Mouse (Mus musculus) gastrocnemius, postnatal 25 days (tissue): ENCODE data around the gene Garem2. TPM values are rescaled to one million over a fixed set of nuclear protein-coding genes. Genes with fewer than 3 reads are reported as not detected.

Source experiments
- DNase-seq: peaks from one replicate; pipeline ENCODE4 v3.0.0; 2022
- total RNA-seq, 2 experiments: library from RNA; stranded (reverse); gene quantifications; 1 replicate in 1 of 2; 2 replicates in 1 of 2; pipeline ENCODE4 v1.2.3; 2021

Garem2 gene
- total RNA-seq, 2 experiments from 2014 or later = not detected

- DNase-seq = no peak
These were observed 6.8 kb downstream of the Garem2 start for GRCm38 (mm10) chr5:30111771-30112170.

GRCm38 (mm10) chr5:30112533-30113068 is 7.6 kb downstream of the Garem2 start:
- no peak for DNase-seq

- DNase-seq = peak; percentile 63
These were observed 9.2 kb downstream of the Garem2 start for GRCm38 (mm10) chr5:30113881-30114760.

- DNase-seq = no peak
These were observed 9.8 kb downstream of the Garem2 start for GRCm38 (mm10) chr5:30114761-30115140.

GRCm38 (mm10) chr5:30115718-30116117 is 10.8 kb downstream of the Garem2 start:
- no peak for DNase-seq

- no peak for DNase-seq
These were observed 13.1 kb downstream of the Garem2 start for GRCm38 (mm10) chr5:30118018-30118417.

- no peak for DNase-seq
These were observed 14.2 kb downstream of the Garem2 start for GRCm38 (mm10) chr5:30119163-30119562.

GRCm38 (mm10) chr5:30120106-30120505 is 15.1 kb downstream of the Garem2 start:
- DNase-seq = no peak

- no peak for DNase-seq
These were observed 17.5 kb downstream of the Garem2 start for GRCm38 (mm10) chr5:30122481-30122880.

GRCm38 (mm10) chr5:30125587-30125986 is 20.6 kb downstream of the Garem2 start:
- DNase-seq = no peak

- no peak for DNase-seq
These were observed 21.8 kb downstream of the Garem2 start for GRCm38 (mm10) chr5:30126756-30127155.

- no peak for DNase-seq
These were observed 23.1 kb downstream of the Garem2 start for GRCm38 (mm10) chr5:30127921-30128597.

- DNase-seq = no peak
These were observed 23.7 kb downstream of the Garem2 start for GRCm38 (mm10) chr5:30128680-30129079.

- DNase-seq = no peak
These were observed 26.3 kb downstream of the Garem2 start for GRCm38 (mm10) chr5:30131246-30131645.

- DNase-seq = no peak
These were observed 27.2 kb downstream of the Garem2 start for GRCm38 (mm10) chr5:30132173-30132572.

GRCm38 (mm10) chr5:30135711-30136231 is 30.8 kb downstream of the Garem2 start:
- DNase-seq = no peak

GRCm38 (mm10) chr5:30137271-30137670 is 32.3 kb downstream of the Garem2 start:
- no peak for DNase-seq

- no peak for DNase-seq
These were observed 33.2 kb downstream of the Garem2 start for GRCm38 (mm10) chr5:30138193-30138592.

GRCm38 (mm10) chr5:30146526-30146925 is 41.6 kb downstream of the Garem2 start:
- DNase-seq = no peak

GRCm38 (mm10) chr5:30148133-30148920 is 43.4 kb downstream of the Garem2 start:
- DNase-seq = no peak

- no peak for DNase-seq
These were observed 47.0 kb downstream of the Garem2 start for GRCm38 (mm10) chr5:30152007-30152406.

- DNase-seq = no peak
These were observed 47.5 kb downstream of the Garem2 start for GRCm38 (mm10) chr5:30152413-30152812.
